Mouse (Mus musculus): Measurements from ENCODE around the gene Inafm1. TPM values are rescaled to one million over a fixed set of nuclear protein-coding genes. Genes with fewer than 3 reads are reported as not detected.
"Not testable (repeated sequence)": the region's sequence is repeated elsewhere in the genome, so short reads cannot be mapped to it uniquely, and the experiment has no call there.

The Inafm1 gene
- total RNA-seq, 2 experiments from 2014 or later, result 20.4 to 24.2 TPM

DNA sequence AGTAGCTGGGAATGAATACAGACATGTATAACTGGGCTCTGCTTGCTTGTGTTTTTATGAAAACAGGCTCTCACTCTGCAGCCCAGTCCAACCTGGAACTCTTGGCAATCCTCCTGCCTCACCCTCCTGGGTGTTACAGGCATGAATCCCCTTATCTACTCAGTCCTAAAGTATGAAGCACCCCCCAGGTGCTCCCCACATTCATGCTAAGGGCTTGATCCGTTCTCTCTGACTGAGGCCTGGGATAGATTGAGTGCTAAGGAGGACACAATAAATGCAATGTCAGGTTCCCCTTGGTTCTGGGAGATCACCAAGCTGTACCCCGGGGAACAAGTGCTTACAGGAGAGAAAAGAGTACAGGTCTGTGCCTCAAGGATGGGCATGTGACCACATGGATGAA is 24.2 kb upstream of the Inafm1 start:
- DNase-seq, result no peak

DNA sequence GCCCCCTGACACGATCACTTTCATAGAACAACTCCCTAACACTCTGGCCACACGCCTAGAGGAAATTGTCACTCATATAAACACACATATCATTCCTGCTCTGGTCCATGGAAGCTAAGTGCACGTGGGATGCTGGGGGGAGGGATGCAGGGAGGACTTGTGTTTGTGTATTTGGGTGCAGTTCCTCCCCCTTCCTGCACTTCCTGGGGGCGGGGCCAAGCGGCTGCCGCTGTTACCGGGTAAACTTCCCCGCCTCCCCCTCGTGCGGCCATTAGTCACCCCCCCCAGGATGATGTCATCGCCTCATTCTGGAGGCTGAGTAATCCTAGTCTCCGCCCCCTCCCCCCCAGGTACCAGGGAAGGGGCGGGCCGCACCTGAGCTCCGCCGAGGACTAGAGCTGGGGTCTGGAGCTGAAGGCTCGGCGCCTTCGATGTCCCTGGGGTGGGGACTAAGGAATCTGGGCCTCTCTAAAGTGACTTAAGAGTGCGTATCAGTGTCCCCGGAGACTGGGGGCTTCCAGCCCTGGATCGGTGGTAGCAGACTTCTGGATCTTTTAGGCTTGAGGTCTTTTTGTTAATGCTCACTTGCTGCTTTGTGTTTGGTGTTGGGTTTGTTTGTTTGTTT is 23.5 kb upstream of the Inafm1 start:
- peak; percentile 92 for DNase-seq

DNA sequence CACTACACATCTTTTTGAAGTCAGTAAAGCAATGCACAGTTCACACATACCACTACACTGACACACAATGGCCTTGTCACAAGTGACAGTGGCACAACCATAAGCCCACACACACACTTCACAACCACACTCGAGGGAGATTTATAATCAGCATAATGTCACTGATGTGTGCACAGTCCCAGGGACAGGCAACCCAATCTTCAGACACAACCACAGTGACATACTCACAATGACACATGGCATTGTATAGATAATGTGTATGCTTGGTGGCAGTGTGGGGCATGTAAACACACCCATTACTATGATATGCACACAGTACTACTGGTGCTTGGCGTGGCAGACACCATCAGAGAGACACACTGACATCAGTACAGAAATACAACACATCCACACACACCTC is 22.7 kb upstream of the Inafm1 start:
- no peak for DNase-seq

DNA sequence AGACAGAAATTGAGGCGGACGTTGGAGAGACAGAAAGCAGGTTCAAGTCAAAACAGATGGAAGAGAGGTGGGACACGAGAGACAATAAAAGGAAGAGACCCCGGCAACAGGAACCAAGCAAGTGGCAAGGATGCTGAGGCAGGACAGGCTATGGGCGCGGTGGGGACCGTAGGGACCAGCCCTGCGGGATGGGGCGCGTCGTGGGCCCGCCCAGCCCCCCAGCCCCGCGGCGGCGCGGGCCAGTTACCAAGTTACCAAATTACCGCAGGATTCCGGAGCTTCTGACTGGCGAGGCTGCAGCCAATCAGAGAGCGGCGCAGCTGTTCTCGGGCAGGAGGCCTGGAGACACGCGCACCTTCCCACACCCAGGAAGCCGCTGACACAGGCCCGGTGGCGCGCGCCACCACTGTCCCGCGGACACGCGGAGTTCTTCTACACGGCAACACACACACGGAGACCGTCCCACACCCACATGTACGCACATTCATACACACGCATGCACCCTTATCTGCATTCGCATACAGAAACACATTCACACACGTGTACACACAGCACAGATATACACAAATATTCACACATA is 22.0 kb upstream of the Inafm1 start:
- peak; percentile 86 for DNase-seq

DNA sequence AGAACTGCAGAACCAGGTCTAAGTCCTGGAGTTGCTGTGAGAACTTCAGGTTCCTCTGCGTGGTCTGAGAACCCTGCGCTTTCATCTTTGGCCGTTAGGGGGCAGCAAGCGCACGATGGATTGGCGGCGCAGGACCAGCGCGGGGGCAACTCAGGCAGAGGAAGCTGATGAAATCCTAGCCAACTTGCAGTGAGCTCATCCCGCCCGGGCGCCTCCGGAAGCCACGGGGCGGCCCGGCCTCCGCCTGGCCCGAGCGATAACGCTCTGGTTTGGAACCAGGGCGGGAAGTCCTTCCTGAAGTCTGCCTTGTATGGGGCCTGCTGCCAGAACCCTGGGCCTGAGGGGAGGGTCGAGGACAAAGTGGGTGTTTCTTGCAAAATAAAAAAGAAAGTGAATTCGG is 21.4 kb upstream of the Inafm1 start:
- peak; percentile 97 for DNase-seq

DNA sequence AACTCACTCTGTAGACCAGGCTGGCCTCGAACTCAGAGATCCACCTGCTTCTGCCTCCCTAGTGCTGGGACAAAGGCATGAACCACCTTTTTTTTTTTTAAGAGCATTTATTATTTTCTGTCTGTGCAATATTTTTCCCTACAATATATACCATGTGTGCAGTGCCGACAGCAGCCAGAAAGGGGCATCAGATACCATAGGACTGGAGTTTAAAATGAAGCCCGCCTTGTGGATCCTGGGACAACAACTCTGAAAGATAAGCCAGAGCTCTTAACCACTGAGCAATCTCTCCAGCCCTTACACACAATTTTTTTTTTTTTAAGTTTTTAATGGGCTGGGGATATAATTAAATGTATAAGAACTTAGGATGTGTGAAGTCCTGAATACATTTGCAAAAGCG is 20.9 kb upstream of the Inafm1 start:
- no peak for DNase-seq

DNA sequence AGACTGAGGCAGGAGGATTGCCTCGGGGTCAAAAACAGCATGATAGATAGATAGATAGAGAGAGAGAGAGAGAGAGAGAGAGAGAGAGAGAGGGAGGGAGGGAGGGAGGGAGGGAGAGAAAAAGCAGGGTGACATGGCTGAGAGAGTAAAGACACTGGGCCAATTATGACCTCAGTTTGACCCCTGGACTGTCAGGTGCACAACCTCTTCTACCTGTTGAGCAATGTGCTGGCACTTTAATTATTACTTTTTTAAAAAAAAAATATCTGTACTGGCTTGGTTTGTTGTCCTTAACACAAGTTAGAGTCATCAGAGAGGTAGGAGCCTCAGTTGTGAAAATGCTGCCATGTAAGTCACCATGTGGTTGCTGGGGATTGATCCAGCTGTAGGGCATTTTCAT is 14.4 kb upstream of the Inafm1 start:
- no peak for DNase-seq

DNA sequence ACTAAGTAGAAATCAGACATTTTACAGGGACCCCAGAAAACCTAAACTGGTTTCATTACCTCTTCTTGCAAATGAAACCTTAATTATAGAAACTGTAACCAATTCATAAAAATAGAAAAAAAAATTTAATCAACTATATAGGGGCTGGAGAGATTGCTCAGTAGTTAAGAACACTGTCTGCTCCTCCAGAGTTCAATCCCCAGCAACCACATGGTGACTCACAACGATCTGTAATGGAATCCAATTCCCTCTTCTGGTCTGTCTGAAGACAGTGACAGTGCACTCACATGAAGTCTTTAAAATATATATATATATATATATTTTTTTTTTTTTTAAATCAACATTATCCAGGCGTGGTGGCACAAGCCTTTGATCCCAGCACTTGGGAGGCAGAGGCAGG is 13.6 kb upstream of the Inafm1 start:
- no peak for DNase-seq

DNA sequence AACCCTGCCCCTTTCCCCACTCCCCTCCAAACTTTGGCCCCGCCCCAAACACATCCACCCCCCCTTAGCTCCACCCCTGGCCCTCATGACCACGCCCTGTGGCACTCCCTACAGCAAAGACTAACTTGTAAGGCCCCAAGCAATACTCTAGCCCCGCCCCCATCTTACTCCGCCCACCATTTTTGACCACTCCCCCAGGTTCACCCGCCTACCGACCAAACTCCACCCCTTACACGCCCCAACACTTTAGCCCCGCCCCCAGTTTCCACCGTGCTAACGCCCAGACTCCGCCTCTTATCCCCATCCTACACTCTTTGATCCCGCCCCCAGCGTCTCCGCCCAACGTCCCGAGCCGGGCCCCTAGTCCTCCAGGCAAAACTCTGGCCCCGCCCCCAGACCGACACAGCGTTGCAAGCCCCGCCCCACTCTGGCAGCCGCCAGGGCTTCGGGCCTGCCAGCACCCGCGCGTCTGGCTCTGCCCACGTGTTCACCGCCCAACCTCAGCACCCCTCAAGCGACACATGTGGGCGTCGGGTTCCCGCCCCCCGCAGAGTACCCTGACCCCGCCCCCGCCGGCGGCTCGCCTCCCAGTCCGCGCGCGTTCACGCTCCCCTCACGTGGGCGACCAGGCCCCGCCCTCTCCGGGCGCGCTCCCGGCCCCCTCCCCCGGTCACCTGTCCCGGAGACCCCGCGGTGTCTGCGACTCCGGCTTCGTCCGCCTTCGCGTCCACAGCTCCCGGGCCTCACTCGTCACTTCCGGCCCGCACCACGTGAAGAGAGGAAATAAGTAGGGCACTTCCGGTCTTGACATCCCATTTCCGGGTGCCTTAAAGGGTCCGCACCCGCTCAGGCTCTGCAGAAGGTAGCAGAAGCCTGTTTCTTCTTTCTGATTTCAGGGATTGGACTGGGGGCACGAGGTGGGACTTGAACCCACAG is 12.9 kb upstream of the Inafm1 start, which contains the start of gene Ccdc9:
TSS of gene Ccdc9 (minus strand) at position 770 of the 936 bp plus-strand sequence.
- DNase-seq, result peak; percentile 100

DNA sequence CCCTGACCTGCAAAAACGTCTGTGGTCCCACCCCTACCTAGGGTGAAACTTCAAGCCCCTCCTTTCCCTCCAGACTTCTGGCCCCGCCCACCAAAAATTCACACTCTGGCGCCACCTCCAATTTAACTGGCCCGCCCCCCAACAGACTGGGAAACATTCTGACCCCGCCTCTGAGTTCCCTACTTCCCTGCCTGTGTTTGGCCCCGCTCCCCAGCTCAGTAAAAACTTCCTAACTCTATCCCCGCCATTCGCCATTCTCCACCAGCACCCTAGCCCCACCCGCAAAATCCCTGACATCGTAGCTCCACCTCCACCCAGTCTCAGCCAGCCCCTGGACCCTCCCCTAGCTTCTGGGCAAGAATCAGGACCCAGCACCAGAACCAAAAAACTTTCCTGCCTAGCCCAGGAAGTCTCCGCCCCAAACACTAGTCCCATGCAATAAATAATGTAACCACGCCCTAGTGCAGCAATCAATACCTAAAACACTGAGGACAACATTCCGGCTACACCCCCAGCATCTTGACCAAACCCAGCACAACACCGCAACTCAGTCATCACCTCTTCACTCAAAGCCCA is 12.1 kb upstream of the Inafm1 start:
- peak; percentile 73 for DNase-seq

DNA sequence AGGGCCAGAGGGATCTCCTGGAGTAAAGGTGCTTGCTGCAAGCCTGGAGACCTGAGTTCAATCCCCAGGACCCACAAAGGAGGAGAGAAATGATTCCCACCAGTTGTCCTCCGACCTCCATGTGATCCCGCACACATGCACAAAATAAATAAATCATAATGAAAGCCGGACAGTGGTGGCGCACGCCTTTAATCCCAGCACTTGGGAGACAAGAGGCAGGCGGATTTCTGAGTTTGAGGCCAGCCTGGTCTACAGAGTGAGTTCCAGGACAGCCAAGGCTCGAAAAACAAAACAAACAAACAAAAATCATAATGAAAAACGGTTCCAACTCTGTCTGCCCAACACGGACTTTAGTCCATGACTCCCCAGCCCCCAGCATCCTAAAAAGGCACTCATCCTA is 11.5 kb upstream of the Inafm1 start:
- DNase-seq, result no peak

DNA sequence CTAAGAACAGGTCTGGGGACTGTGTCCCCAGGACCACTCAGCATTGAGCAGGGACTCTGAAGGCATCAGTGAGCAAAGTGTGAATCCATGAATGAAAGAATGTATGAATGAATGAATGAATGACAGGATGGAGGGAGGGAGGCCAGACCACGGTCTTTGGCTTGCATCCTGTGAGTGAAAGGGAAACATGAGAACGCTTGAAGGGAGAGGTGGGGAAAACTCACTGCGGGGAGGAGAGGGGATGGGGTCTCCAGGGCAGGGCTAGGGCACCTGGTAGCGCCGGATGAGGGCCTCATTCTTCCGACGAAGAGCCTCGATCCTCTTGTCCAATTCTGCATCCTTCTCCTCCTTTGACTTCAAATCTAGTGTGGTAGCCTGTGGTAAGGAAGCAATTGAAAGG is 10.6 kb upstream of the Inafm1 start:
- DNase-seq, result no peak

DNA sequence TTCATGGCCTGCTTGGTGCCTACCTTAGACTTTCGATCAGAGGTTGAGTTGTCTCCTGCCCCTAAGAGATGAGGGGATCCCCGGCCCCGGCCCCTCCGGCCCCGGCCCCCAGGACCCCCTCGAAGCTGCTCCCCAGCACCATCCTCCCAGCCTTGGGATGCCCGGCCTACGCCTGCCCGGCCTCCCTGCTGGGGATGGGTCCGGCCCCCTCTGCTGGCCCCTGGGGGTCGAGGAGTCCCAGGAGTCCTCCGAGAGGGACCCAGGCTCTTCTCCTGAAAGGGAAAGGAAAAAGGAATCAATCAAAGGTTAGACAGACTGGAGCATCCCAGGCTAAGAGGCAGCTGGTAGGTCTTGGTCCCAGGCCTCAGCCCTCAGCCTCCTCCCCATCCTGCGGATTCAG is 8.9 kb upstream of the Inafm1 start:
- no peak for DNase-seq

DNA sequence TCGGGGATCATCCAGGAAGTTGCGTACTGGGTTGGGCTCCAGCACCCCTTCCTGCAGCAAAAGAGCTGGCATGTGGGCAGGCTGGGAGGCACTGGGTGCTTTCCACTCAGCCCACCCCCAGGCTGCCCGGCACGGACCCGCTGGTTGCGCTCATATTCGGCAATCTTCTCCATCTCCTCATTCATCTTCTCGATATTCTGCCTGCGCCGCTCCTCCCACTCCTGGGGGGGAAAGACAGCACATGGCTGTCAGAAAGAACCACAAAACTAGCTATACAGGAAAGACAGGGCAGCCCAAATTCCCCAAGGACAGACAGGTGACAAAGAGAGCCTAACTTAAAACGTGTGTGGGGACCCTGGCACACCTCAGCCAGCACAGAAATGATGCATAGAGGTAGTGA is 7.3 kb upstream of the Inafm1 start:
- DNase-seq, result no peak

DNA sequence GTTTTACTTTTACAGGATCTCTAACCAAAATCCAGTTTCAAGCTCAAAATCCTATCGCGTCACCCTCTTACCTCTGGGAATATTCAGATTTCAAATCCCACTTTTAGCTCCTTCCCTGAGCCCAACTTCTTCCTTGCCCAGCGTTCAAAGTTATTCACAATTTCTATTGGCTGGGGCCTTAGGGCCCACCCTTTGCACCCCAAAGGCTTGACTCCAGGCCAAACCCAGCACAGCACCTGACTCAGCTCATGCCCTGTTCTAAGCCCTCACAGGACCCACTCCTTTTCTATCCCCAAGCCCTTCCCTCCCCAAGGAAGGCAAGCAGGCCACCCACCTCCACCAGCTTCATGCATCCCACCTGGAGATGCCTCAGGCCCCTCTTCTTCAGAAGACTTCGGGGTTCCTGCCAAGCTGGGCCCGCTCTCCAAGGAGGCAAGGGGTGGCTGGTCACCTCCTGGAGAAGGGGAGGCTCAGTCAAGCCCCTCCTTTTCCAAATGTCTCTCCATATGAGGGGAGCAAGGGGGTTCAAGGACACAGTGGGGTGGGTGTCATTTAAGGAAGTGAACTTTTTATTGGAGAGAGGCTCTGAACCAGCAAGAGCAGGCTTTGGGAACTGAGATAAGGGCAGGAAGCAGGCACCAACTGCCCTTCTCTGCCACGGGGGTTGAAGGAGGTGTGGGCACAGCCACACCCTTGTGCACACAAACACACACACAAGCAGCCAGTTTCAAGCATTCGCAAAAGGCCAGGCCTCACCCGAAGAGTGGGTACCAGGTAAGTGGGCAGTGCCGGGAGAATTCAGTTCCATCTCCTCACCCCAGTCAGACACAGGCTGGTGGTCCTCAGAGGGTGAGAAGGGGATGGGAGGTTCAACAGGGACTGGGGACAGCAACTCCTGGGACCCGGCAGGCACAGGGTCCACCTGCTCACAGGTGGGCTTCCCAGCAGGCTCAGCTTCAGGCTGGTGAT is 1.8 kb upstream of the Inafm1 start:
- DNase-seq, result no peak

DNA sequence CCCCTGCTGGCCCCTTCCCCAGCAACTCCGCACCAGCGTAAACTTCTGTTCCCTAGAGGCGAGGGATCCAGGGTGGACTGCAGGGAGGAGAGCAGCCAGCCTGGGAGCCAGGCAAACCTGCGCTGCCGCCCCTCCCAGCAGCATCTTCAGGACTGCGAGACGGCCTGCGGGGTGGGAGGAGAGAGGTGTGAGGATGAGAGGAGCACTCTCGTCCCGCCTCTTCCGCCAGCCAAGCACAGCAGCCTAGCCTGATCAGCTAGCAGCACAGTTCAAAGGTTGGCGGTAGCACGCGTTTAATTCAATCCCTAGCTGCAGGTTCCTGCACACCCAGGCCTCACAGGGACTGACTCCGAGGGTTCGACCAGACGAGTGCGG is 336 bp upstream of the Inafm1 start:
- peak; percentile 72 for DNase-seq

DNA sequence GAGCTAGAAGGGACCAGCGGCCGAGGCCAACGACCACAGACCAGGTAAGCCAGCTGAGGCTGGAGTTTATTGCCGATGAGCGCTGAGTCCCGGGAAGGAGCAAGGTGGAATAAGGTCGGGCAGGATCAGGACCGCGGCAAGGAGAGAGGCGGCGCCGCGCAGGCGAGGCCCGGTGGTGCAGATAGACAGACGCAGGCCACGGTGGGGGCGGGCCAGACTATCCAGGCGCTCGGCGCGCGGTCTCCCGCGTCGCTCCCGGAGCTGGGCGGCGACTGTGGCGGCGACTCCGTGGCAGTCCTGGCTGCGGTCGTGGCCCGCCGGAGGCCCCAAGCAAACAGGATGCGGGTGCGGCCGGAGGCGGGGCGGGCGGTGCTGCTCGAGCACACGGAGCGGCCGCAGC is 736 bp downstream of the Inafm1 start:
- peak; percentile 83 for DNase-seq

DNA sequence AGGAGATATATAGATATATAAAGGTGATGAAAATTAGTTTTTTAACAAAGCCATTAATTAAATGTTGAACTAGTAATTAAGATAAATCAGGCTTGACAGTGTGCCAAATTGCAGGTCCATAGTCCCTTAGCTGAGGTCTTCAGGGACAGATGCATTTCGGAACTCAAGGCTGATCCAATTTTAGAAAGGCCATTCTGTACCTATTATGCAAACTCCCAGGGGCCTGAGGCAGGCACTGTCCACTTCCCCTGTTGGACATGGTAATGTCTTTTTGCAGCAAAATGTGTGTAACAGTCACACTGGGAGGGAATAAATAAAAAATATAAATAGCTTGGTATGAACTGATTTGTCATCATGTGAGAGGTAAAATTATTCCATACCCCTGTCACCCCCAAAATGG is 2.3 kb downstream of the Inafm1 start:
- DNase-seq, result no peak

DNA sequence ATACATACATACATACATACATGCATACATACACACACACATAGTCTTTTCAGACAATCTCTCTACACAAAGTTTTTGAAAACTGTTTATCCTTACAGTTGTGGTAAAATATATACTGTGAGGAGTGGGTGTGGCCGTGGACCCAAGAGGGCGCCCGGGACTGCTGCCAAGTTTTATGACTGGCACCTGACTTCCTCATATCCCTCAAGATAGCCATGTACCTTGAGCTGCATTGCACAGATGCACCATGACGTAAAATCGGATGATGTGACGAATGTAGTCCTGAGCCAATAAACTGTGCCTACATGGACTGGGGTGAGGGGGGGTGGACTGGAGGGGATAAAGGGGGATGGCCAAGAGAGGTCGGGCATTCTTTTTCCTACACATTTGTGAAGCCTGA is 6.8 kb downstream of the Inafm1 start:
- DNase-seq, result not testable (repeated sequence)

DNA sequence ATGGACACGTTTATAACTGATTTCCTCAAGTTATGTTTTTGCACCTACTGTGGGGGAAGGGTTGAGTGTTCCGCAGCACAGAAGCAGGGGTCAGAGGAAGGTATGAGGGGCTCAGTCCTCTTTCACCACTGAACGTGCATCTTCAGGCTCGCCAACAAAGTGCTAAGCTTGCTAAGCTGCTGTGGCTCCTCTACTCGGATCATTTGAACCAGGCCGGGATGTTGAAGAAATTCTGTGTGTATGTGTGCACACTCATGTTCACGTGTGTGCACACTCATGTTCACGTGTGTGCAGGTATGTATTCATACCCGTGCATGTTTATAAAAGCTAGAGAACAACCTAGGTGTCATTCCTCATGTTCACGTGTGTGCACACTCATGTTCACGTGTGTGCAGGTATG is 7.6 kb downstream of the Inafm1 start:
- no peak for DNase-seq

DNA sequence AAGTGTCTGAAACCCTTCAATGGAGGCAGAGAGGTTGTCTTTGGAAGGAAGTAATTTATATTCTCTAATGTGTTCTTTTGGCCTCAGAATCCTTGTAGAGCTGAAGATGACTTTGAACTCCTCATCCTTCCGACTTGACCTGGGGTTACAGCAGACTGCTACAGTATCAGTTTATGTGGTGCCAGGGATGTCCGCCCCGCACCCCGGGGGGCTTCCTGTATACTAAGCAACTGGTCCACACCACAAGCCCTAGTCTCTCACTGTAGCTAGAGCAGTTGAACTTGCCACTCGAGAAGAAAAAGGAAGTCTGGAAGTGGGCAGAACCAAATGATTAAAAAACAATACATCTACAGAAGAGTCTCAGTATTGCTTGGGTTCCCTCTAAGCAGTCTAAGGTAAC is 9.6 kb downstream of the Inafm1 start:
- no peak for DNase-seq

Measured in adrenal gland, postnatal 10 days (tissue).